Mouse (Mus musculus): ENCODE results near the gene 6430548M08Rik.

DNA sequence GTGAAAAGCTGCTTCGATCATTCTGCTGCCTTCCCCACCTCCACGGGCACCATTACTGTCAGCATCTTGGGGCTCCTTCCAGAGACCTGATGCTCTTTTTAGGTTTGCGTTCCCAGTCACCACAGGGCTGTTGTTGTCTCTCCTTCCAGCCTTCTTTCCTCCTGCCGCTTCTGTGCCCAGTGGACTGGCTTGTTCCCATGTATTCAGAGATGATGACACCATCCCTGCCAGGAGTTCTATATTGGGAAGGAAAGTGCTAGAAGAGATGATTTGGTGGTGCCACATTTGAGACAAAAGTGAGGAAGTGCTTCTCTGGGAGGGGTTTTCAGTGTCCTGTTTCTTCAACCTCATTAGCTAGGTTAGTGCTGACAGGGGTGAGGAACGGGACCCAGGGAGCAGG is 4.9 kb downstream of the 6430548M08Rik start:
- TF ChIP-seq CTCF (IDR thresholded peaks at IDR 0.05; ENCODE audit: borderline replicate concordance, control insufficient read depth, extremely low read depth, insufficient read depth, low read length, poor library complexity) = no peak
- TF ChIP-seq POLR2A (IDR thresholded peaks at IDR 0.05; ENCODE audit: control insufficient read depth, extremely low read depth, insufficient read depth, low read length, poor library complexity) = no peak

Data from thymus, adult 2 months (tissue).